Mouse (Mus musculus): ENCODE measurements at regions not wholly inside any gene's neighbourhood (a gene's known extent, or its start where the extent isn't known, plus 50 kb on each side); places are given as distances from the start of the nearest gene placed in this dataset.
"Not testable (repeated sequence)": the region's sequence is repeated elsewhere in the genome, so short reads cannot be mapped to it uniquely, and the experiment has no call there.

DNA sequence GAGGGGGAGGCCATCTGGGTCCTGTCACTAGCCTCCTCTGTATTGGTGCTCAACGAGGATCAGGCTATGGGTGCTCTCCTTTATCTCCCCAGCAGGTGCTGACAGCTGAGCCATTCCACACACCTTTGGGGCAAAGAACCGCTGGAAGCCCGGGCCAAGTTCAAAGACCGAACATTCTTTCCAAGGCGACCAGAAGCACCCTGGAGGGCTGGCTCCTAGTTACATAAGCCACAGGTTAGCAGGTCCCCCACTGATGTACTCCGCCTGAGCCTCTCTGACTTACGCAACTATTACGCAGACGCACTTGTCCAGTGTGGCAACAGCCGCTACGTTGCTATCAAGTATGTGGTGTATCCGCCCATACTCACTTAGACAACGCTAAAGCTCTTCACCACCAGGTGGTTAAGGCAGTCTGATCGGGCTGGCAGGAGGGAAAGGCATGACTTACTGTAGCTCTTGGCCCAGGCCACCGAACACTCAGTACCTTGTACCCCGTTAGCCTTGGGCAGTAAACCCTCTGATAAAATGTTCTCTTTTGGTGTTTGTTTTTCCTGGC, 69.2 kb downstream of the Gm33543 start:
- peak; percentile 75 for DNase-seq

GRCm38 (mm10) chr10:95772811-95773424, 69.8 kb downstream of the Gm33543 start:
- peak; percentile 34 for DNase-seq

- no peak for DNase-seq
Measured at GRCm38 (mm10) chr10:95768974-95769373, 73.8 kb downstream of the Gm33543 start.

DNA sequence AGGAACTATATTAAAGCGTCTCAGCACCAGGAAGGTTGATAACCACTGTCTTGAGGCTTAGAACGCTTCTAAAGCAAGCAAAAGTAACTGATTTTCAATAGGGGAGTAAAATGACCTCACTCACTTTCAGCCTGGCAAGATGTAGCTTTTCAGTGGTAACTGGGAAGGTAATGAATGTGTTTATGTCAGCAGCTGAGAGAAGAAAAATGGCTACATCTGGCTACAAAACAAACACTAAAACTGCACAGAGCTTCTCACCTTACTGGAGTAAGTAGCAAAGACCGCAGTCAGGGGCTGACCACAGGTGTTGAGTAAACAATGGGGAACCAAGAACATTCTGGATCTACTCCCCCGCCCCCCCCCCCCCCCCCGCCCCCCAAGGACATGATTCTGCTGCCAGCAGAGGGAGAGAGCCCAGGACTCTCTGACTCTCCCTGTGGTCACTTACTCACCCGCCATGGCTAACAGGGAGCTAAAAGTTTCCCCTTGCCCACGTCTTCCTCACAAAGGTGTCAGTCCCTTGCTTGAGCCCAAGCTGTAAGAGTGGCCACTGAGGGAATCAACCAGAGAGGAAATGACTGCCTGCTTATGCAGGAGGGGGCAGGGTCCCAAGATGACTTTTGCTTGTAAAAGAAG, 75.1 kb downstream of the Gm33543 start:
- no peak for DNase-seq

DNA sequence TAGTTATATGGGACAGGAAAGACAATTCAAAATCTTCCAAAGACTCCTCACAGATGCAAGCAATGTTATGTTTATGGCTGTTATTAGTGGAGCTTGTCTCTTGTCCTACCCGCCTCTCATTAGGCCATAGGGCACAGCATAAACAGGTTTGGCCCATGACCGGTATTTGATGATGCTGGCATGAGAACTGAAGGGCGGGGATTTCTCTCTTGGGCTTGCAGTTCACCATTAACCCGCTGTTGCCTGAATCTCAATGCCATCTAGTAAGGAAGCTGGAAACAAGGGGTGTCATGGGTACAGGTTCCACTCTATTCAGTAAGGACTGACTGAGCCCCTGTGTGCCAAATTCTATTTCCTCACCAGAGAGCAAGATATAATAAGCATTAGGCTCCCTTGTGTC, 78.6 kb downstream of the Gm33543 start:
- peak; percentile 73 for DNase-seq

GRCm38 (mm10) chr10:95762632-95763031, 80.1 kb downstream of the Gm33543 start:
- peak; percentile 51 for DNase-seq

DNA sequence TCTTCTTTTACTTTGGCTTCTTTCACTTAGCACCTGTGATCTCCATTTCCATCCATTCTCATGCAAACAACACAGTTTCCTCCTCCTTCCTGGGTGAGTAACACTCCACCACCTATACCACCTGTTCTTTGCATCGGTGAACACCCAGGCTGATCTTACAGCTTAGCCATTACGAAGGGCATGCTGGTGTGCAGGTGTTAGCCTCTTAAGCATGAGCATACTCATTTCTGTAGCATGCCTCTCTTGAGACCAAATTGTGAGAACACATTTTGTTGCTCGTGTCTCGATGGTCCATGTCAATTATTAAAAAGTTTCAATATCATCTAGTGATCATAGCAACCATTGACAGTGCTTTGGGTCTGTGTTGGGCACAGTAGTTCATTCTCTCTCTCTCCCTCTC, 80.8 kb downstream of the Gm33543 start:
- no peak for DNase-seq

DNA sequence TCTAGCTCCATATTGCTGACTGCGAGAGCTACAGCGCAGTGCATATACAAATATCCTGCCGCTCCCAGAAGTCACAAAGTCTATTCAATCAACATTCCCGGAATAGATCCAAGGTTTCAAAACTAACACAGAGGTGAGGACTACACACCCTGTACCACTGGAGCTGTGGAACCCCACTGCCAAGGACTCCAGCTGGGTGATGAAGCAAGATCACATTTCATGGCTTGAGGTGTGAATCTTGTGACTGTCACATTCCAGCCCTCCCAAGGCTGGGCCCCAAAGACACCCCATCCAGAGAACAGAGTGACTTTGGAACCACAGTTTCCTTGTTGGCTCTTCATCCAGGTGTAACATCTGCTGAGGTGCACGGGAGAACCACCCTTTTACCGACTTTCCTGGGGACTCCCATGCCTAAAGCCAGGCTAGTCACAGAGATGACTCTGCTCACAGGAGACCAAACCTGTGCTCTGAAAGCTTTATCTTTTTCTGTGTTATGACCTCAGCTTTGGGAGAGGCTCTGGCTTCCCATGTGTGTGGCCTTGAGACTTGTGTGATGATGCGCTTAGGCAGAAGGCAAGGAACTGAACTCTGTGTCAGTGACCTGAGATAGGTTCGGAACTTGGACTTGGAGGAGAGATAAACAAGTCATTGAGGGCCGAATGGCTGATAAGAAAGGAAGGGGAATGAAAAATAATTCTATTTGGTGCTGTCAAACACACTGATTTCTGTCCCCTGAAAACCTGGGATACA, 82.4 kb downstream of the Gm33543 start:
- DNase-seq: no peak

DNA sequence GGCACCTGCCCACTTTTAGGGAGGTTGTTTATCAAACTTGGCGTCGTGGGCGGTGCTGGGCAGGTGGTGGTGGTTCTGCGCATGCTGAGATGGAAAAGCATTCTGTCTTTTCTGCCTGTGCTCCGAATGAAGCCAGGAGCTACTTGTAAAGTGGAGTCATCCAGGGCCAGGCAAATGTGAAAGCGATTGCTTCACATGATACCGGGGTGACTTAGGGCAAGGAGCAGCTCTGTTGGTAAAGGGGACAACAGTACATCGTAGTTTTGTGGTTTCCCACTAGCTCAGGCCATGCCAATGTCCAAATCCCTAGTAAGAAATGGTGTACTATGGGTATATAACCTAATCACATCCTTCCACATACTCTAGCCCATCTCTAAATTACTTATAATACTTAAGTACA, 84.5 kb downstream of the Gm33543 start:
- DNase-seq: no peak

DNA sequence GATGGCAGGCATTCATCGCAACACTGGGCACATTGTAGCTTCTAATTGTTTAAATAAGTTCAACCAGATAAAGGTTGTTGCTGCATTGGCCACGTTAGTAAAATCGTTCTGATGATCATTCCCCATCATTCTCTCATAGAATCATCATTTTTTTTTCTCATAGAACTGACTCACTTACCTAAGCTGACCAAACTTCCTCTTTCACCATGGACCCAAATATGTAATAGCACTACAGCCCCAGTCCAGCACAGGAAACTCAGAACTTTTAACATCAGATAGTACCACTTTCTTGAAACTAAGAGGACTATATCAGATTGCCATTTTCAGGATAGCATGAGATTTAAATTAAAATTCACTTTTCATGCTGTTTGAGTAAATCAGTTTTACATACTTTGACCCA, 82.2 kb upstream of the Anapc15-ps start:
- DNase-seq: no peak

DNA sequence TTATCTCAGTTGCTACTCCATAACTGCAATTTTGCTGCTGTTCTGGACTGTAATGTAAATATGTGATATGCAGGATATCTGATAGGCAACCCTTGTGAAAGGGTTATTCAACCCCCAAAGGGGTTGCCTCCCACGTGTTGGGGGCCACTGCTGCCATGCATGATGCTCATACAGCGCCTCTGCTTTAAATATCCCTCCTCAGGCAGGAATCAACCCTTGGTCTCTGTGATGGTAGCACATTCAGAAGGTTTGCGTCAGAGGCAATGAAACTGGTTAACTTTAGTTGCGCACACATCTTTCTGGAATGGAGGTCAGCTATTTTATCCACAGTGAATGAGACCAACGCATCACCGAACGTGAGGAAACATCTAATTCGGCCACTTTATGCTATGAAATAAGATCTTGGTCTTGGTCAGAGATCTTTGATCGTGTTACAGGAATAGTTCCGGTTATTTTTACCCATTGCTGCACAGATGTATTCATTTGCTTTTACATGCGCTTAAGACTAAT, 80.2 kb upstream of the Anapc15-ps start:
- no peak for DNase-seq

GRCm38 (mm10) chr10:95748360-95748759, 75.1 kb upstream of the Anapc15-ps start:
- no peak for DNase-seq

GRCm38 (mm10) chr10:95747939-95748338, 74.7 kb upstream of the Anapc15-ps start:
- no peak for DNase-seq

DNA sequence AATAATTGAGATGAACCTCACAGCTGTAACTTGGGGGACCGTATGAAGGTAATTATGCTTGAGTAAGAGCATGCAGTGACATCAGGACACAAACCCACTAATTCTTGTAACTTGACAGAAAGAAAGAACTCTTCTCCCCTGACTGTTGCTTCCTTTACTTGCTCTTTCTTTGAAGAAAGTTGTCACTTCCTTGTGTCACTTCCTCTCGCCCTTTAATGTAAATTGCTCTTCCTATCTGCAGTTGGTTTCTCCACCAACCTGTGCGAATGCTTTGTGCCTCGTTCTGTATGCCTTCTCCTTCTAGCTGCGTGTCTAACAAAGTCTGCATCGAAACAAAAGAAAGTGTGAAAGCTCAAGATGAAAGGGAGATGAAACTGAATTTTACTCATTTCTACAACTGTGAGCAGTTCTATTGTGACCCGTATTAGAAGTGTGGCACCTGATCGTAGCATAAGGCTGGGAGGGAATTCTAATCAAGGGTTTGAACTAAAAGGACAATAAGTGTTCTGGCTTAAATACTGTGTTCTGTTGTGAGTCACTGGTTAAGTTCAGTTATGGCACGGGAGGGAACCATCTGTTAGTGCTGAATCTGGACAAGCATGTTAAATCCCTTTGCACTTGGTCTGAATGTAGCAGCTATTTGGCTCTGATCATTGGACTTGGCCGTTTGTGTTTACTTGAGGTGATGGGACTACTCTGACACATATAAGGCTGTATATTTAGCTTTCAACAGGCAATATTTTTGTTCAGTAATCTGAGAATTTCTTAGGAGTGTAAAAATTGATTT, 72.8 kb upstream of the Anapc15-ps start:
- no peak for DNase-seq

DNA sequence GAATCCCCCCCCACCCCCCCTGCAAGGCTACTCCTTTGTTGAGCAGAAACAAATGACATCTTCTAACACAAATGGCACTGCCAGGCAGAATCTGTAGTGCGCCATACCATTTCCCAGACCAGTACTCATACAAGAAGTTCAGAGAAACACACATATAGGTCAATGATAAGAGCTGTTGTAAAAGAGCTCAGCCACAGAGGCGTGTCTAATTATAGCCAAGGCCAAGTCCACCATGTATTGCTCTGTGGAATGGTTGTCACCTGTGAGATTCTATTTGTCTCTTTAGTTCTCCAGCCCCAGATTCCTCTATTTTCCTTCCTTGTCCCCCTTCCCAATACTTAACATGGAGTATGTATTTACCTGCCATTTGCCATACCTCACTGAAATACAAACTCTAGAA, 72.0 kb upstream of the Anapc15-ps start:
- DNase-seq: no peak

DNA sequence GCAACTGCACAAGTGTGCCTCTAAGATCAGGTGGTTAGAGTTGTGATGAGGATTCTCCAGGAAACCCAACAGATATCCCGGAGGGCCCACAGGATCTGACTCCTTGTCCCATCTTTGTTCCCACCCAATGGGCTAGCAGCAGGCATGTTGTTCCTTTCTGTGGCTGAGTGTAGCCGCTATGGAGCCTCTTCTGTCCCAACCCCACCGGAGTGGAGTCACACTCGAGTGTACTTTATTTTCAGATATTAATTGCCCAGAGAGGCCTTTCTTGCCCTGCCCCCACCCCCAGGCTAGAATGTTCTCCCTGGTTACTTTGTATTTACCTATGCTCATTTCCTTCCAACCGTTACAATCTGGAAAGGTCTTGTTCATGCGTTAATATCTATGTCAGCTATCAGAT, 70.4 kb upstream of the Anapc15-ps start:
- no peak for DNase-seq

- DNase-seq: no peak
Measured at GRCm38 (mm10) chr10:95739421-95739820, 66.2 kb upstream of the Anapc15-ps start.

GRCm38 (mm10) chr10:95736743-95737142, 63.5 kb upstream of the Anapc15-ps start:
- not testable (repeated sequence) for DNase-seq

GRCm38 (mm10) chr10:95731001-95731400, 57.8 kb upstream of the Anapc15-ps start:
- DNase-seq: no peak

DNA sequence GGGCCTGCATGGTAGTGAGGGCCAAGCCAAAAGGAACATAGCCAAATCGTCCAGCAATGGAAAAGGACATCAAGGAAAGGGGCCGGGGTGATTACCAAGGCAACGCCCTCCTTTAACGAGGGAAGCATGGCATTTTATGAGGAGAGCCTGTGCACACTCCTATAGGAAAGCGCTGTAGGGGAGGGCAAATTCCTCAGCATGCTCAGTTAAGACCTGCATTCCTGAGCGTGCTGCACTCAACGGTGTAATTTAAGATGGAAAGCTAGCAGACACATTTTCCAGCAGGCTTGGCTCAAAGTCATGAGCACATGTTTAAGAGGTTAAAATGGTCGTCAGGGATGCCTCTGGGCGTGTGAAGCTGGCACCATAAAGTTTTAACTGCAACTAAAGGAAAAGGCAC, 56.6 kb upstream of the Anapc15-ps start:
- peak; percentile 59 for DNase-seq

GRCm38 (mm10) chr10:95725910-95726309, 52.7 kb upstream of the Anapc15-ps start:
- peak; percentile 89 for DNase-seq

DNA sequence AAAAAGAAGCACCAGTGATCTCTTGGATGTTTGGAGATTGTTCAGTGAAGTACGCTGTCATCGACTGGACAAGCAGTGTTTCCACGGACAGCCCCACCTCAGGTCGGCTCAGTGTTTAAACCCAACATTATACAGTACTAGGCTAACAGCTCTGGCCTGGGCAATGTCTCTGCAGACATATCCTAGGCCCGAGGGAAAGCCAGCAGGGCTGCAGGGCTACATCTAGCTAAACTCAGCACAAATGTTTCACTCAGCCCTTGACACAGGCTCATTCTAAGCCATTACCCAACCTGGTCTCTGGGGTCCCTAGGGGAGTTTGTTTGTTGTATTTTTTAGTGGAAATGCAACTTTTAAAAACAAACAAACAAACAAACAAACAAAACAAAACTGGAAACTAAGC, 52.1 kb upstream of the Anapc15-ps start:
- no peak for DNase-seq

All from kidney, adult 18-20 months (tissue).